Mouse (Mus musculus) intestine, embryonic 15.5 days (tissue): ENCODE data around the gene AI837181. TPM values are rescaled to one million over a fixed set of nuclear protein-coding genes. Genes with fewer than 3 reads are reported as not detected.

Source experiments
- ATAC-seq: fragments of 200-750 bp; cut with Nextera tagmentation; 2 replicates; pipeline ENCODE4 v1.8.0; 2017; ENCODE audit warnings: moderate TSS enrichment, moderate library complexity
- H3K27ac ChIP-seq: fragments of 300-500 bp; sonication (generic); 2 replicates; pipeline ENCODE4 v1.5.1; 2015; ENCODE audit warnings: mild to moderate bottlenecking, inconsistent platforms
- H3K27me3 ChIP-seq: fragments of 300-500 bp; sonication (generic); replicated peaks from 2 replicates; pipeline ENCODE4 v1.6.1; 2015; ENCODE audit warnings: inconsistent platforms
- H3K36me3 ChIP-seq: fragments of 300-500 bp; sonication (generic); 2 replicates; pipeline ENCODE4 v1.6.1; 2015; ENCODE audit warnings: inconsistent platforms
- H3K4me1 ChIP-seq: fragments of 300-500 bp; sonication (generic); replicated peaks from 2 replicates; pipeline ENCODE4 v1.6.1; 2015; ENCODE audit warnings: inconsistent platforms
- H3K4me2 ChIP-seq: fragments of 300-500 bp; sonication (generic); replicated peaks from 2 replicates; pipeline ENCODE4 v1.6.1; 2015; ENCODE audit warnings: mild to moderate bottlenecking, inconsistent platforms
- H3K4me3 ChIP-seq: fragments of 300-500 bp; sonication (generic); replicated peaks from 2 replicates; pipeline ENCODE4 v1.5.1; 2015; ENCODE audit warnings: inconsistent platforms
- H3K9ac ChIP-seq: fragments of 300-500 bp; sonication (generic); 2 replicates; pipeline ENCODE4 v1.6.1; 2015; ENCODE audit warnings: inconsistent platforms
- H3K9me3 ChIP-seq: fragments of 300-500 bp; sonication (generic); 2 replicates; pipeline ENCODE4 v1.6.1; 2016; ENCODE audit warnings: inconsistent platforms
- WGBS: fragments of 180-500 bp; shearing (Covaris S2); methylation state at CpG from one replicate; pipeline ENCODE4 v1.1.7; 2015; 5-methylcytosine and 5-hydroxymethylcytosine counted together
- polyA plus RNA-seq: library from polyadenylated mRNA; unstranded; fragments of >200 nt; fragmentation: Nextera tagmentation; extraction: Ambion mirVana; gene quantifications from 2 replicates; pipeline ENCODE4 v1.2.1, GENCODE M21; 2015

The AI837181 gene
- polyA plus RNA-seq, 1 experiment from 2014 or later, result 42.6 TPM

DNA sequence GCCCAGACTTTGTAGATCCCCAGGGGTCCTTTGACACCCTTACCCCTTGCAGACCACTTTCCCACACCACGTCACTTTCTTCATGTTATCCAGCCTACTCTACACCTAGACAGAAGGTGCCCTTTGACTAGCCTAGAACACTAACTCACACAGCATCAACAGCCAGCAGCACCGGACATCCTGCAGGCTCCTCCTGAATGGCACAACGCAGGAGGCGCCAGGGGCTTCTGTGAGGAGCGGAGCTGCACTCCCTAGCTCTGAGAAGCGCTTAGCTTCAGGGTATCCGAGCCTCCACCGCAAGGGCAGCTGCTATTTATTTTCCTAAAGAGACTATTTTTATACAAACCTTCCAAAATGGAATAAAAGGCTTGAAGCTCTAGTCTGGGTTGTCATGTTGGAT, 30.6 kb downstream of the AI837181 start:
- WGBS, result 62% methylated on average over 8 of the region's 8 CpGs
- Histone ChIP-seq H3K4me2 (peak overlapping the region; percentile 98), H3K27ac (no peak overlapping the region)

DNA sequence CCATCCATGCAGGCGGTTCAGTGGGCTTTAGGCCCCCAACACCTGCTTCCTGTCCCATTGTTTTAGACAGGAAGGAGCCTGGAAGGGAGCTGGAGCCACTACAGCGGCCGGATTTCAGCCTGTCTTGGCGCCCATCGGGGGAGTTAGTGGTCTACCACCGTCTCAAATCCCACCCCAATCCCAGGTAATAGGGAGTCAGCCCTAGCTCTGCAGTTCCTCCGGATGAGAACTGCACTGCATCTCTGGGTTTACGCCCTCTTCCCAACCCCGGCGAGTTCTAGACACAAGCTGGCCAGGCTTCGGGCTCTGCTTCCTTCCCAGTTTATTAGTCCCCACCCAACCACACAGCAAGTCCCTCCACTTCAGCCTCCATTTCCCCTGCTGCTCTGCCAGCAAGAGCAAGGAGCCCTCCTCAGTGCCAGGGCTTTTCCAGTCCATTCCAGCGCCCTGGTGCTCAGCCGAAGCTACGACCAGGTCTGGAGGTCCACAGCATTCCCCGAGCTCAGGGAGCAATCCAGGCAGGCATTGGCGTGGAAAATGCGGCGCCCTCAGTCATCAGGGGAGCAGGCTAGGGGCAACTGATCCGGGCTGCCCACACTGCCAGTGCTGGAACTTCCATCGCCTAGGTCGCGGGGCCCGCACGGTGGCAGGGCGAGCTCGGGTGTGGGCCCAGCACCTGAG, 31.4 kb downstream of the AI837181 start:
- H3K4me1 ChIP-seq, result peaks cover 30% of the 10 kb centered on the region

More for the DNA sequence above, 30.6 kb downstream of the AI837181 start:
- Histone ChIP-seq H3K4me1 (peaks cover 27% of the 10 kb centered on the region; the same call in 1 of the 2 replicates), H3K4me3 (peak overlapping the region; percentile 88), H3K9me3 (no peaks in the 10 kb centered on the region), H3K9ac (peak overlapping the region; percentile 90; the same call in 1 of the 2 replicates), H3K27me3 (0 out of 2 replicates have a peak, but pooled peaks cover 2% of the 10 kb centered on the region), H3K36me3 (no peaks in the 10 kb centered on the region)
- ATAC-seq, result no peak

DNA sequence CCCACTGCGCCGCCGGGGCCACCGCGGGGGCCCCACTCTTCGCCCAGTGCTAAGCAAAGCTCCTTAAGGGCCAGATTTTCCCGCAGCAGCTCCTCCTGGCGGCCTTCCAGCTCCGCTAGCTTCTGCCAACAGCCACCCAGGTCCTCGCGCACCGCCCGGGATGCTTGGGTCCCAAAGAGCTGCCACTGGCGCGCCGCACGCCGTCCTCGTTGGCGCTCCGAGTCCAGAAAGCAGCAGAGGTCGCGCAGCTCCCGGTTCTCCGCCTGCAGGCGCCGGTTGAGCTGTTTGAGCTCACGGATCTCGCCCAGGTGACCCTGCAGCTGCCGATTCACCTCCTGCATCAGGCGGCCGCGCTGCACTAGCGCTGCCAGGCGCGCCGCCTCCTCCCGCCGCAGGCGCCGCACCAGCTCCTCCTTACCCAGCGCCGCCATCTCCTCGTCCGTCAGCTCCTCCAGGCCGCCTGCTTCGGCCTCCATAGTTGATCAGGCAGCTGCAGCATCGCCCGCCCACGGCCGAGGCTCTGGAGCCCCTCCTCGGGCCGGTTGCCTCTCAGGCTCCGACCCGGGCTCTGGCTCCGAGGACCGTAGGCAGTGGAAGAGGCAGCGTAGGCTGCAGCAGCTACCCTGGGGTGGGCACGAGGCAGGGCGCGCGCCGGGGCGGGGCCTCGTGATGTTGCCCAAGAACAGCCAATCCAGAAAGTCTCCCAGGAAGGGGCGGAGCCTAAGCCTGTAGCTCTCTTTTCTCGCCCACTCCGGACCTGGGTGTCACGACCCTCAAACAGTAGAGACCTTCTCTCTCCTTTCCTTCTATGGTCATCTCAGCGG, 32.2 kb downstream of the AI837181 start:
- H3K27ac ChIP-seq, result peak overlapping the region; percentile 92
- H3K9me3 ChIP-seq, result no peaks in the 10 kb centered on the region
- WGBS, result under 1% methylated on average over 70 of the region's 70 CpGs
- H3K9ac ChIP-seq, result peak overlapping the region; percentile 90
- peaks cover 32% of the 10 kb centered on the region for H3K4me1 ChIP-seq
- H3K4me2 ChIP-seq, result peak overlapping the region; percentile 98
- no peaks in the 10 kb centered on the region for H3K27me3 ChIP-seq
- H3K4me3 ChIP-seq, result peak overlapping the region; percentile 88
- peak; percentile 91 for ATAC-seq
- no peaks in the 10 kb centered on the region for H3K36me3 ChIP-seq

More for the DNA sequence above, 31.4 kb downstream of the AI837181 start:
- Histone ChIP-seq H3K9me3 (no peaks in the 10 kb centered on the region), H3K4me2 (peak overlapping the region; percentile 98), H3K36me3 (no peaks in the 10 kb centered on the region), H3K27me3 (no peaks in the 10 kb centered on the region), H3K27ac (peak overlapping the region; percentile 92), H3K9ac (peak overlapping the region; percentile 90), H3K4me3 (peak overlapping the region; percentile 88)
- ATAC-seq, result no peak
- 2% methylated on average over 26 of the region's 26 CpGs for WGBS

DNA sequence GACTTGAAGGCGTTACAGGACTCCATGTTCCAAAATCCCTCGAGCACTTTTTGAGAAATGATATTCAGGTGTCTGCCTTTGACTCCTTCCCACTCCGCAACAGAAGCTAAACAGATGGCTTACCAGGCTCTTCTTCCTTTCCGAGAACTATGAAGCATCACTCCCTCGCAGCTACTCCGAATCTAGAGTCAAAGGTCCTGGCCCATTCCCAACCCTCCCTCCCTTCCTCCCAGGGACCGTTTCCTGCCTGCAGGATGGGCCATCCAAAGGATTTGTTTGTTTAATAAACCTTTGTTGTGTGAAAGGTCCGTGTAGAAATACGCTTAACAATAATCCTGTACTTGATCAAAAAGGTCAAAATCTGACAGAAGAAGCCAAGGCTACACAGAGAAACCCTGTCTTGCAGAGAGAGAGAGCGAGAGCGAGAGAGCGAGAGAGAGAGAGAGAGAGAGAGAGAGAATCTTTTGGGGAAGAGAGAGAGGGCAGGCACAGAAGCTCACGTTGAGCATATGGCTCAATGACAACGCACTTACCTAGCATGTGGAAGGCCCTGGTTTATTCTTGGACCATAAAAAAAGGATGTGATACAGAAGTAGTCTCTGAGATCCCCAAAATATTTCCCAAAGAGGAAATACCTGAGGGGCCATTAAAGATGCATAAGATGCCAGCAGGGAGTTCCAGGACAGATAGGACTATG, 33.0 kb downstream of the AI837181 start, which contains the start of gene Ccdc85b:
Ccdc85b (minus strand) TSS at position 149 of the 697 bp plus-strand sequence.
- no peaks in the 10 kb centered on the region for H3K27me3 ChIP-seq
- no peak; the same call in 1 of the 2 replicates for ATAC-seq
- no peaks in the 10 kb centered on the region; the same call in 1 of the 2 replicates for H3K36me3 ChIP-seq
- peak within 1 kb of the TSS; percentile 90 for H3K9ac ChIP-seq
- peak within 1 kb of the TSS; percentile 88 for H3K4me3 ChIP-seq
- H3K27ac ChIP-seq, result peak within 1 kb of the TSS; percentile 92
- no peaks in the 10 kb centered on the region for H3K9me3 ChIP-seq
- peak within 1 kb of the TSS; percentile 98 for H3K4me2 ChIP-seq
- H3K4me1 ChIP-seq, result peaks cover 32% of the 10 kb centered on the region
- 13% methylated on average over 14 of the region's 14 CpGs for WGBS

DNA sequence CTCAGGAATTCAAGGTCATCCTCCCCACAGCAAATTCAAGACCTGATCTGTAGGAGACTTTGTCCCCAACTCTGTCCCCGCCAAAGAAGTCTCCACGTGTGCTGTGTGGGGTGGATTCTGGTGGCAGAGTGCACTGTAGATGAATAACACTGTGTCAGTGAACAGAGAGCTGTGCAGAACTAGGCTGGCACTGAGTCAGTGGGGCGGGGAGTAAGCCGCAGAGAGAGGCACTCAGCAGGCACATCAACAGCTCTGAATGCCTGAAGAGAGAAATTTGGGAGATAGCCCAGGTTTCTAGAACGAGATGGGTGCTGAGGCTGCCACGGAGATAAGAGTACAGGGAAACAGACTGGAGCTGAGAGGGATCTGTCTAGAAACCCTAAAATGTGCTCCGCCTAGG, 34.1 kb downstream of the AI837181 start:
- H3K27me3 ChIP-seq, result no peaks in the 10 kb centered on the region
- 63% methylated on average over 7 of the region's 7 CpGs for WGBS
- H3K9ac ChIP-seq, result no peak overlapping the region
- H3K4me1 ChIP-seq, result peaks cover 32% of the 10 kb centered on the region
- no peak overlapping the region; the same call in 1 of the 2 replicates for H3K4me2 ChIP-seq
- H3K9me3 ChIP-seq, result no peaks in the 10 kb centered on the region
- peaks cover 3% of the 10 kb centered on the region; the same call in 1 of the 2 replicates for H3K36me3 ChIP-seq
- ATAC-seq, result no peak
- no peak overlapping the region for H3K4me3 ChIP-seq
- no peak overlapping the region for H3K27ac ChIP-seq

DNA sequence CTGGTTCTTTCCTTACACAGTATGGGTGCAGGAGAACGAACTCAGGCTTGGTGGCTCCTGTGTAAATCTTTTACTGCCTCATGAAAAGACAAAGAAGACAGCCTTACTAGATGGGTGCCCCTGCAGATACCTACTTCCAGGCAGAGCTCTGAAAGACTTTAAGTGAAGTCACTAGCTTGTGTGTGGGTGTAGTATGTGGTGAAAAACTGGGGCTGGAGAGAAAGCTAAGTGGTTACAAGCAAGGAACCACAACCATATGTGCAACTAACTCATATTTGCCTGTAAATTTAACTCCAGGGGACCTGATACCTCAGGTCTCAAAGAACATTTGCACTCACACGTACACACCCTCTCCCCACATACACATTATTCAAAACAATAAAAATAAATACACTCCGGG, 35.0 kb downstream of the AI837181 start:
- Histone ChIP-seq H3K4me2 (peak overlapping the region; percentile 72), H3K36me3 (peaks cover 3% of the 10 kb centered on the region; the same call in 1 of the 2 replicates), H3K4me1 (peaks cover 27% of the 10 kb centered on the region), H3K27me3 (no peaks in the 10 kb centered on the region), H3K27ac (no peak overlapping the region), H3K9me3 (no peaks in the 10 kb centered on the region), H3K9ac (peak overlapping the region; percentile 46), H3K4me3 (peak overlapping the region; percentile 58)
- no peak for ATAC-seq
- 22% methylated on average over 3 of the region's 3 CpGs for WGBS

DNA sequence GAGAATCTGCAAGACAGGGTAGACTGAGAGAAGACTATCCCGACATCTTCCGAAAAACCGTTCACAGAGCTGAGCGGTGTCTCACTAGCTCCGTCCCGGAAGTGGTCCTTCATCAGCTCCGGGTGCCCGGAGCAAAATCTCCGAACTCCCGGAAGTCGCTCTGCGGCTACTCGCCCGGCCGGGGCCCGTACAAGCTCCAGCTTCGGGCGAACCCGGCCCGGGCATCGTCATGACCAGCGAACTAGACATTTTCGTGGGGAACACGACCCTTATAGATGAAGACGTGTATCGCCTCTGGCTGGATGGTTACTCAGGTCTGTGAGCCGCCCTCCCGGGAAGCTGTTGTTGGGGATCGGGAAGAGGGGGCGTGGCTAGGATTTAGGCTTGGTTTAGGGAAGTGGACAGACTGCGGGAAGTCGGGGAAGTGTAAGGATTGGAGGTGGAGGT, 35.5 kb downstream of the AI837181 start, which contains the start of gene Fibp:
Fibp (plus strand) TSS at position 151 of the 447 bp plus-strand sequence.
- Histone ChIP-seq H3K9me3 (no peaks in the 10 kb centered on the region), H3K27me3 (no peaks in the 10 kb centered on the region), H3K27ac (peak within 1 kb of the TSS; percentile 54), H3K9ac (peak within 1 kb of the TSS; percentile 73), H3K4me2 (peak within 1 kb of the TSS; percentile 72), H3K4me3 (peak within 1 kb of the TSS; percentile 58), H3K36me3 (peaks cover 9% of the 10 kb centered on the region; the same call in 1 of the 2 replicates), H3K4me1 (peaks cover 21% of the 10 kb centered on the region)
- WGBS, result 0% methylated on average over 32 of the region's 32 CpGs
- peak; percentile 79 for ATAC-seq

DNA sequence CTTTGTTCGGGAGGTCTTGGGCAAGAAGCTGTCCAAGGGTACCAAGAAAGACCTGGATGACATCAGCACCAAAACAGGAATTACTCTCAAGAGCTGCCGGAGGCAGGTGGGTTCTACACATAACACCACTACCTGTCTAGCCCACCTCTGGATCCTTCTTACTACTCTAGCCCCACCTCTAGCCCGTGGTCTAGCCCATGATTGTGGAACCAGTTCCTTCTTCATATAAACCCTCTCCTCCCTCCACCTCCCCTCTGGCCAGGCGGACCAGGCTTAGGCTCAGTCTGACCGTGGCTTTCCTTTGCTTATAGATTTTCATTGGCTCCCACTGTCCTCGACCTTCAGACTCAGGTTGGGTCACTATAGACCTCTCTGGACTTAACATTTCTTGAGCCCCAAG, 36.5 kb downstream of the AI837181 start:
- 76% methylated on average over 6 of the region's 6 CpGs for WGBS
- no peak for ATAC-seq
- no peaks in the 10 kb centered on the region for H3K9me3 ChIP-seq
- H3K4me3 ChIP-seq, result peak overlapping the region; percentile 58
- no peaks in the 10 kb centered on the region for H3K27me3 ChIP-seq
- peak overlapping the region; percentile 72 for H3K4me2 ChIP-seq
- H3K9ac ChIP-seq, result no peak overlapping the region
- H3K4me1 ChIP-seq, result peaks cover 13% of the 10 kb centered on the region
- no peak overlapping the region for H3K27ac ChIP-seq
- peaks cover 17% of the 10 kb centered on the region; the same call in 1 of the 2 replicates for H3K36me3 ChIP-seq

DNA sequence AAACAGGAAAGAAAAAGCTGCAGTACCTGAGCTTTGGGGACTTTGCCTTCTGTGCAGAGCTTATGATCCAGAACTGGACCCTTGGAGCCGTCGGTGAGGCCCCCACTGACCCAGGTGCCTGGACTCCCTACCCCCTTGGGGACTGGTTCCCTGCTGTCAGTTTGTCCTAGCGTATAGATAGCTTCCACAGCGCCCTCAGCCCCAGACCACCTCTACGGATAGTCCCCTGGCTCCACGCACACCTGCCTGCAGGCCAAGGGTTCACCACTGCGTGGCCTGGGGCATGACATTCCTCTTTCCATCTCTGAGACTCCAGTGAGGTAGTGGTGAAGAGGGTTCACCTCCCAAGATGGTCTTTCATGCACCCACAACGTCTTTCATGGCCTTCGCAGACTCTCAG, 38.3 kb downstream of the AI837181 start:
- H3K4me1 ChIP-seq, result peaks cover 6% of the 10 kb centered on the region
- no peak for ATAC-seq
- no peak overlapping the region for H3K9ac ChIP-seq
- no peak overlapping the region for H3K27ac ChIP-seq
- WGBS, result 89% methylated on average over 9 of the region's 9 CpGs
- H3K36me3 ChIP-seq, result peaks cover 25% of the 10 kb centered on the region; the same call in 1 of the 2 replicates
- H3K9me3 ChIP-seq, result no peaks in the 10 kb centered on the region
- H3K27me3 ChIP-seq, result no peaks in the 10 kb centered on the region
- no peak overlapping the region for H3K4me2 ChIP-seq
- no peak overlapping the region for H3K4me3 ChIP-seq

DNA sequence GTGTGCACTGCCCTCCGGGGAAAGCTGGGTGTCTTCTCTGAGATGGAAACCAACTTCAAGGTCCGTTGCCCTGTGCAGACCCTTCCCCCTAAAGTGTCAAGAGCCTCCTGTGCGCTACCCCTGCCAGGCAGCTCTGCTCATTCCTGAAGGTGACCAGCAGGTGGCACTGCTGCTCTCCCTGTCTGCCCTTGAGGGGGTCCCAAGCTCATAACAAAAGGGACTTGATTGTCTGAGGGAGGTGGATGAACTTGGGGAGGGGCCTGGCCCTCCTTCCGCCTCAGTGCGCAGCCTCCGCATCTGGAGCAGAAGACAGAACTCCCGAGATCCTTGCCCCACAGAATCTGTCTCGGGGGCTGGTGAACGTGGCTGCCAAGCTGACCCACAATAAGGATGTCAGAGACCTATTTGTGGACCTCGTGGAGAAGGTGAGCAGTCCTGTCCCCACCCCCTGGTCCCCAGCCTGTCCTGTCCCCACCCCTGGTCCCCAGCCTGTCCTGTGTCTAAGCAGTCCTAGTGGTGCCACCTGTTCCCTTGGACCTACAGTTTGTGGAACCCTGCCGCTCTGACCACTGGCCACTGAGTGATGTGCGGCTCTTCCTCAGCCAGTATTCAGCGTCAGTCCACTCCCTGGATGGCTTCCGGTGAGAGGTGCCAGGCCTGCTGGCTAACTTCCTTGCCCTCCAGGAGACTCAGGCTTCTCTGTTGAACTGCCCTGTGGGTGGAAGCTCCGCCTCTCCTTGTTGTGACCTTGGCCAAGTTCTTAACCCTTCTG, 39.0 kb downstream of the AI837181 start:
- peak overlapping the region; percentile 47 for H3K4me2 ChIP-seq
- WGBS, result 43% methylated on average over 15 of the region's 15 CpGs
- peaks cover 25% of the 10 kb centered on the region; the same call in 1 of the 2 replicates for H3K36me3 ChIP-seq
- H3K9me3 ChIP-seq, result no peaks in the 10 kb centered on the region
- H3K4me3 ChIP-seq, result peak overlapping the region; percentile 19
- no peaks in the 10 kb centered on the region for H3K27me3 ChIP-seq
- peak overlapping the region; percentile 22; the same call in 1 of the 2 replicates for H3K9ac ChIP-seq
- H3K27ac ChIP-seq, result 0 out of 2 replicates have a peak overlapping the region, but pooled peaks have one; percentile 42
- H3K4me1 ChIP-seq, result peaks cover 5% of the 10 kb centered on the region
- no peak for ATAC-seq

DNA sequence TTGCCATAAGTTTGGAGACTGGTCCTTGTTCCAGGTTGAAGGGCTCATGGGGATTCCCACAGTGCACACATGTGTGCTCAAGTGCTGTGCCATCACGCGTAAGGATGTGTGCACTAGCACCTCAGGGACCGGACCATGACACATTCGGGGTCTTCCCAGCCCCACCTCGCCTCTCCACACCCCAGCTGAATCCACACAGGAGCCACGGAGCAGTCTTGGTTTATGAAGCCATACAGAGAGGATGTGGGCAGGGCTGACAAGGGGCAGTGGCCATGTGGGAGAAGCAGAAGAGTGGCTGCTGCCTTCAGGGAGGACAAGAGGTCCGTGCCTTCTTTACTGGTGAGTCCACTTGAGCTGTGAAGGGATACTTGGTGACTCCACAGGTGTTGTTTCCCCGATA, 40.1 kb downstream of the AI837181 start:
- Histone ChIP-seq H3K9ac (no peak overlapping the region), H3K36me3 (peaks cover 25% of the 10 kb centered on the region; the same call in 1 of the 2 replicates), H3K27me3 (no peaks in the 10 kb centered on the region), H3K9me3 (no peaks in the 10 kb centered on the region), H3K4me3 (no peak overlapping the region), H3K27ac (no peak overlapping the region), H3K4me1 (peaks cover 5% of the 10 kb centered on the region), H3K4me2 (no peak overlapping the region)
- no peak for ATAC-seq
- 95% methylated on average over 8 of the region's 8 CpGs for WGBS
